Mouse (Mus musculus) embryo, embryonic 9.5 days (tissue): ENCODE data around the gene Slfnl1.

Experiments
- DNase-seq: peaks from one replicate; pipeline ENCODE4 v3.0.0-alpha.2; 2017; ENCODE audit errors: extremely low spot score

Gene Slfnl1

GRCm38 (mm10) chr4:120581711-120582110, 49.7 kb downstream of the Slfnl1 start:
- DNase-seq: no peak
